Mouse (Mus musculus): ENCODE measurements around the gene Dgkh. TPM values are rescaled to one million over a fixed set of nuclear protein-coding genes. Genes with fewer than 3 reads are reported as not detected.

Gene Dgkh
- 1.2 and 1.5 TPM in 2 replicates for polyA plus RNA-seq (2015; fragmentation: Nextera tagmentation; extraction: Ambion mirVana)

GRCm38 (mm10) chr14:78732617-78733312, at the start of gene Dgkh:
Gene Dgkh (minus strand): TSS chr14:78732776.
- peaks cover 25% of the 10 kb centered on the region for H3K4me1 ChIP-seq
- no peaks in the 10 kb centered on the region for H3K36me3 ChIP-seq
- peak; percentile 77 for ATAC-seq (ENCODE audit: extremely low read depth, insufficient number of reproducible peaks, low FRiP score, low TSS enrichment)
- no peaks in the 10 kb centered on the region for H3K9me3 ChIP-seq
- H3K9ac ChIP-seq: peak within 1 kb of the TSS; percentile 93
- H3K4me3 ChIP-seq: peak within 1 kb of the TSS; percentile 87
- peak within 1 kb of the TSS; percentile 98 for H3K4me2 ChIP-seq
- peak within 1 kb of the TSS; percentile 78 for H3K27ac ChIP-seq (replicated peaks)
- peaks cover 3% of the 10 kb centered on the region; the same call in 1 of the 2 replicates for H3K27me3 ChIP-seq (replicated peaks)
- WGBS: under 1% methylated on average over 59 of the region's 71 CpGs

DNA sequence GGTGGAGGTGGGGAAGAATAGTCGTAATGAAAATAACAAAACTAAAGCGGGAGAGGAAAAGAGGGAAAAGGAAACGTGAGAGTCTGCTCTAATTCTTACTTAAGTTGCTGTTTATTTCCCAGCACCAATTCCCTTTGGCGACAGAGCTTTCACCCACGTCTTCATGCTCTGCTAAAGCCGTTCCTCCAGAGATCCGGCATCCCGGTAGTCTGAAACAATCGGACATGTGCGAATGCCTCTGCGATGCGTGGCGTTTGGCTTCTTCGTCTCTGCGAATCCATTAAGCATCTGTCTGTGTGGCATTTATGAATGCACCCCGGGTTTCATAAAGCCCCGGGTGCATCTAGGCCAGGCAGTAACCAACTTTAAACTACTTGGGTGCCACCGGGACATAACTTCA, 44.6 kb upstream of the Dgkh start:
- H3K27me3 ChIP-seq (replicated peaks): no peaks in the 10 kb centered on the region; the same call in 1 of the 2 replicates
- peak overlapping the region; percentile 42 for H3K4me2 ChIP-seq

GRCm38 (mm10) chr14:78776659-78777058, 44.1 kb upstream of the Dgkh start:
- 24% methylated on average over 8 of the region's 8 CpGs for WGBS
- H3K4me1 ChIP-seq: 0 out of 2 replicates have a peak, but pooled peaks cover 3% of the 10 kb centered on the region
- H3K27me3 ChIP-seq (replicated peaks): no peaks in the 10 kb centered on the region; the same call in 1 of the 2 replicates
- H3K27ac ChIP-seq (replicated peaks): no peak overlapping the region
- ATAC-seq (ENCODE audit: extremely low read depth, insufficient number of reproducible peaks, low FRiP score, low TSS enrichment): no peak
- no peaks in the 10 kb centered on the region; the same call in 1 of the 2 replicates for H3K9me3 ChIP-seq
- no peaks in the 10 kb centered on the region for H3K36me3 ChIP-seq
- no peak overlapping the region for H3K4me3 ChIP-seq
- no peak overlapping the region for H3K9ac ChIP-seq
- peak overlapping the region; percentile 42 for H3K4me2 ChIP-seq

More for the DNA sequence above, 44.6 kb upstream of the Dgkh start:
- ATAC-seq (ENCODE audit: extremely low read depth, insufficient number of reproducible peaks, low FRiP score, low TSS enrichment): no peak
- H3K4me1 ChIP-seq: 0 out of 2 replicates have a peak, but pooled peaks cover 3% of the 10 kb centered on the region
- H3K9me3 ChIP-seq: no peaks in the 10 kb centered on the region; the same call in 1 of the 2 replicates
- no peak overlapping the region for H3K4me3 ChIP-seq
- no peak overlapping the region for H3K27ac ChIP-seq (replicated peaks)
- H3K9ac ChIP-seq: no peak overlapping the region
- 61% methylated on average over 18 of the region's 18 CpGs for WGBS
- no peaks in the 10 kb centered on the region for H3K36me3 ChIP-seq

- no peaks in the 10 kb centered on the region; the same call in 1 of the 2 replicates for H3K9me3 ChIP-seq
- WGBS: 66% methylated on average over 14 of the region's 14 CpGs
- H3K4me3 ChIP-seq: no peak overlapping the region
- no peak for ATAC-seq (ENCODE audit: extremely low read depth, insufficient number of reproducible peaks, low FRiP score, low TSS enrichment)
- H3K27me3 ChIP-seq (replicated peaks): no peaks in the 10 kb centered on the region; the same call in 1 of the 2 replicates
- no peak overlapping the region for H3K4me2 ChIP-seq
- H3K4me1 ChIP-seq: 0 out of 2 replicates have a peak, but pooled peaks cover 3% of the 10 kb centered on the region
- no peaks in the 10 kb centered on the region for H3K36me3 ChIP-seq
- no peak overlapping the region for H3K27ac ChIP-seq (replicated peaks)
- no peak overlapping the region for H3K9ac ChIP-seq
These were observed 43.1 kb upstream of the Dgkh start for GRCm38 (mm10) chr14:78775699-78776098.

DNA sequence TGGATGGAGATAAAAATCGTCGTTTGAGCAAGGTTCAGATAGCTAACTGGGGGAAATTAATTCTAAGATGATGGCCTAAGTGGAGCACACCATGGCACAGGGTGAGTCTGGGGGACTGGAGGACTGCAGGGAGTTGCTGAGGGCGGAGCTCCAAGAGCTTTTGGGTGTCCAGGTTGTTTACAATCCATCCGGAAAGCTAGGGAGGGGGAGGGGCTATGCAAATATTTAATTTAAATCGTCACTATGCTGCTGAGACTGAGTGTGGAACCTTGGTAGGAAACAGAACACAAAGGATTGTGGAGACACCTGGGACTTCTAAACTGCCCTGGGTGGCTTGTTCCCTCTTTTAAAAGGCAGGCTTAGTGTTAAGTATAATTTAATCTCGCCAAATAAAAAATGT, 42.6 kb upstream of the Dgkh start:
- Histone ChIP-seq H3K4me3 (no peak overlapping the region), H3K4me2 (no peak overlapping the region), H3K36me3 (no peaks in the 10 kb centered on the region), H3K9ac (no peak overlapping the region), H3K9me3 (no peaks in the 10 kb centered on the region; the same call in 1 of the 2 replicates), H3K27ac (replicated peaks) (no peak overlapping the region), H3K4me1 (0 out of 2 replicates have a peak, but pooled peaks cover 3% of the 10 kb centered on the region), H3K27me3 (replicated peaks) (no peaks in the 10 kb centered on the region; the same call in 1 of the 2 replicates)
- no peak for ATAC-seq (ENCODE audit: extremely low read depth, insufficient number of reproducible peaks, low FRiP score, low TSS enrichment)
- 43% methylated on average over 6 of the region's 6 CpGs for WGBS

DNA sequence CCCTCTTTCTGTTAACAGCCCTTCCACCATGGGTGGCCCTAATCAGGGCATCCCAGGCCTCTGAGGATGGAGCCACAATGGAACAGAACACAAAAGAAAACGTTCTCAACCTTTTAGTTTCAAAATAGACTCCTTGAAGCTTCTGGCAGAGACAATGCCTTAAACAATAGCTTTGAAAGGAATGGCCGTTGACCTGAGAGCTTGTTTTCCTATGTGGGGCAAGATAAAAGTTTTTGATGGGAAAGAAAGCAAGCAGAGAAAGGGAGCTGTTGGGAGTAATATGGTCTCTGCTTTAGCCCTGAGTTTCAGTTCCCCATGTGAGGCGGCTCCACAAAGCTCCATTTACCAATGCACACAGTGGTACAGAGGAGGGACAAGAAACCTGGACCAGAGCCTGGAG, 37.9 kb upstream of the Dgkh start:
- H3K4me3 ChIP-seq: no peak overlapping the region
- no peaks in the 10 kb centered on the region for H3K36me3 ChIP-seq
- H3K27ac ChIP-seq (replicated peaks): no peak overlapping the region
- no peak for ATAC-seq (ENCODE audit: extremely low read depth, insufficient number of reproducible peaks, low FRiP score, low TSS enrichment)
- H3K4me2 ChIP-seq: no peak overlapping the region
- no peaks in the 10 kb centered on the region; the same call in 1 of the 2 replicates for H3K27me3 ChIP-seq (replicated peaks)
- H3K4me1 ChIP-seq: no peaks in the 10 kb centered on the region
- WGBS: 46% methylated on average over 3 of the region's 3 CpGs
- H3K9me3 ChIP-seq: no peaks in the 10 kb centered on the region
- H3K9ac ChIP-seq: no peak overlapping the region

DNA sequence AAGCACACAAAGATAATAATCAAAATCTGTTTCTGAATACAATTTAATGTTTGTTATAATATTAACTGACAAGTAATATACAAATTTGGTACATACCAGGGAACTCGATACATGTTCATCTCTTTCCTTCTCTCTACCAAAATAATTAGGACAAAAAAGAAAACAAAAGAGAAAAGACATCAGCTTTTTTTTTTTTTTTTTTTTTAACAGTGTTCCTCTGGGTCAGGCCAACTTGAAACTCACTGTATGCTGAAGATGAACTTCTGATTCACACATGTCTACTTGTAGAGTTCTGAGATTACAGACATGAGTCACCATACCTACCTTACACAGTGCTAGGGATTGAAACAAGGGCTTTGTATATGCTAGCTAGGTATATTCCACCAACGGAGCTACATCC, 28.5 kb upstream of the Dgkh start:
- H3K27me3 ChIP-seq (replicated peaks): no peaks in the 10 kb centered on the region
- H3K9me3 ChIP-seq: no peaks in the 10 kb centered on the region
- H3K9ac ChIP-seq: no peak overlapping the region
- no peaks in the 10 kb centered on the region for H3K36me3 ChIP-seq
- no peaks in the 10 kb centered on the region for H3K4me1 ChIP-seq
- WGBS: 85% methylated on average over 2 of the region's 2 CpGs
- no peak for ATAC-seq (ENCODE audit: extremely low read depth, insufficient number of reproducible peaks, low FRiP score, low TSS enrichment)
- no peak overlapping the region for H3K4me2 ChIP-seq
- no peak overlapping the region for H3K4me3 ChIP-seq
- H3K27ac ChIP-seq (replicated peaks): no peak overlapping the region

DNA sequence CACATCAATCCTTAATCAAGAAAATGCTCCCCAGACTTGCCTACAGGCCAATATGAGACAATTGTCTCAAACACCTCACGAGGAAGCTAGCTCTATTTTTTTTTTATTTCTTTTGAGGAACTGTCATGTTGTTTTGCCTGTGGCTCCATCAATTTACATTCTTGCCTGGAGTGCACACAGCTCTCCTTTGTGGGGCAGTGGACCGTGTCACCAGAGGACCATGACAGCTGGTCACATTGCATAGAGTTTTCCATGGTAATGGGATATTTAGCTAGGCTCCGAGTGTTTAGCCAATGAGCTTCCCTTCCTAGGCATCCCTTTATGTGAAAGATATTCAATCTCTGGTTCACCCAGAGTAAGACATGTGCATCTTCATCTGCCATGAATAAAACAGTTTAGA, 26.9 kb upstream of the Dgkh start:
- Histone ChIP-seq H3K4me1 (no peaks in the 10 kb centered on the region), H3K9me3 (no peaks in the 10 kb centered on the region), H3K4me2 (no peak overlapping the region), H3K27ac (replicated peaks) (no peak overlapping the region), H3K36me3 (no peaks in the 10 kb centered on the region), H3K4me3 (no peak overlapping the region), H3K9ac (no peak overlapping the region), H3K27me3 (replicated peaks) (no peaks in the 10 kb centered on the region)
- ATAC-seq (ENCODE audit: extremely low read depth, insufficient number of reproducible peaks, low FRiP score, low TSS enrichment): no peak
- 88% methylated on average over 3 of the region's 3 CpGs for WGBS

- H3K4me3 ChIP-seq: no peak overlapping the region
- 81% methylated on average over 1 of the region's 1 CpGs for WGBS
- no peaks in the 10 kb centered on the region for H3K36me3 ChIP-seq
- H3K4me1 ChIP-seq: no peaks in the 10 kb centered on the region
- no peak for ATAC-seq (ENCODE audit: extremely low read depth, insufficient number of reproducible peaks, low FRiP score, low TSS enrichment)
- H3K9me3 ChIP-seq: no peaks in the 10 kb centered on the region
- H3K9ac ChIP-seq: no peak overlapping the region
- no peak overlapping the region for H3K27ac ChIP-seq (replicated peaks)
- H3K27me3 ChIP-seq (replicated peaks): no peaks in the 10 kb centered on the region
- no peak overlapping the region for H3K4me2 ChIP-seq
These were observed 22.7 kb upstream of the Dgkh start for GRCm38 (mm10) chr14:78755316-78755715.

GRCm38 (mm10) chr14:78748692-78749091, 16.1 kb upstream of the Dgkh start:
- Histone ChIP-seq H3K9me3 (no peaks in the 10 kb centered on the region), H3K27ac (replicated peaks) (no peak overlapping the region), H3K4me3 (no peak overlapping the region), H3K9ac (no peak overlapping the region), H3K36me3 (no peaks in the 10 kb centered on the region), H3K4me1 (no peaks in the 10 kb centered on the region), H3K27me3 (replicated peaks) (no peaks in the 10 kb centered on the region), H3K4me2 (no peak overlapping the region)
- ATAC-seq (ENCODE audit: extremely low read depth, insufficient number of reproducible peaks, low FRiP score, low TSS enrichment): no peak
- 72% methylated on average over 2 of the region's 2 CpGs for WGBS

DNA sequence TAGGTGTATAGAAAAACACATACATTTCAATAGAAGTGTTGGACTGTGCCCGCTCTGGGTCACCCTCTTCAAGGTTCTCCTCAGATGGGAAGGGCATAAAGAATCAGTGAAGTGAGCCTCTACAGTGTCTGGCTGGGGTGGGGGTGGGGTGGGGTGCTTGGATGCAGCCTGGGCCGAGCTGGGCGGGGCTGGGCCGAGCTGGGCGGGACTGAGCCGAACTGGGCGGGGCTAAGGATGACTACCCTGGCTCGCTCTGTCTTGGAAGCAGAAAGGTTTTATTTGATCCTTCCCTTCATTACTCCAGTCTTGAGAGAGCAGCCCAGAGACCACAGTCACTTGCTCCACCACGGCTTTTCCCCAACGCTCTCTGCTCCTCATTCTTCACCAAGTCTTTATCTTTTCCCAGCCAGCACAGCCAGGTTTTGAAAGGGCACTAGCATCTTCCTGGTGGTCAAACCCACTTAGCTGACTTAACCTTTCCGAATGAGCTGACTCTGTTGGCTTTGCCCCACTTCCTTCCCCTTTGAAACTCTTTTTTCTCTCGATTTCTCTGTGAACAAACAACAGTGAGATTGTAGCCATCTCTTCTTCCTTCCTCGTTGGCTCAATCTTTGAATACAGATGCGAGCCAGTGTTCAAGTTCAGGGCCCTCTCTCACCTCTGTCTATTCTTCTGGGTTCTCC, 15.5 kb upstream of the Dgkh start:
- H3K9ac ChIP-seq: no peak overlapping the region
- 39% methylated on average over 14 of the region's 14 CpGs for WGBS
- no peaks in the 10 kb centered on the region for H3K36me3 ChIP-seq
- H3K4me1 ChIP-seq: no peaks in the 10 kb centered on the region
- H3K4me3 ChIP-seq: no peak overlapping the region
- no peak for ATAC-seq (ENCODE audit: extremely low read depth, insufficient number of reproducible peaks, low FRiP score, low TSS enrichment)
- H3K27ac ChIP-seq (replicated peaks): no peak overlapping the region
- no peaks in the 10 kb centered on the region for H3K9me3 ChIP-seq
- H3K4me2 ChIP-seq: no peak overlapping the region
- H3K27me3 ChIP-seq (replicated peaks): no peaks in the 10 kb centered on the region
